Mouse (Mus musculus) spleen, postnatal 10 days (tissue): ENCODE results near the gene Gm10309.
"Not testable (repeated sequence)": the region's sequence is repeated elsewhere in the genome, so short reads cannot be mapped to it uniquely, and the experiment has no call there.

Experiments used
- DNase-seq, 2 experiments: peaks; one replicate each; pipeline ENCODE4 v3.0.0; 2021 to 2022; ENCODE audit warnings: low spot score in 2 of 2

Gene Gm10309

DNA sequence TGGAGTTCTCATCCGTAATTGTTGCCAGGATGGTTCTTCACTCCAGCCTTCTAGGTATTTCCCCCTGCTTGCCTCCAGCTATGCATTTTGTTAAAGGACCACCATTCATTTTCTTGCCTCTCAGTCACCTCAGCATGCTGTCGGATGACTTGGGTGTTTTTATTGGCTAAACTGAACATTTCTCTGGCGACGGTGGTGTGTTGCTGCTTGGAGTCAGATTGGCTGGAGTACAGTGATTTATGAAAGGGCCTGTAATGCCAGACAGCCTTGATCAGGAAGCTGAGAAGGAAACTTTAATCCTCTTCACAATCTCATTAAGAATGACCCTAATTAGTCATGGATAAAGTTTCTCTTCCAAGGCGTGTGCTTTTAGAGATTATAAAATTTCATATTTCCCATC, 4.8 kb upstream of the Gm10309 start:
- no peak for DNase-seq

DNA sequence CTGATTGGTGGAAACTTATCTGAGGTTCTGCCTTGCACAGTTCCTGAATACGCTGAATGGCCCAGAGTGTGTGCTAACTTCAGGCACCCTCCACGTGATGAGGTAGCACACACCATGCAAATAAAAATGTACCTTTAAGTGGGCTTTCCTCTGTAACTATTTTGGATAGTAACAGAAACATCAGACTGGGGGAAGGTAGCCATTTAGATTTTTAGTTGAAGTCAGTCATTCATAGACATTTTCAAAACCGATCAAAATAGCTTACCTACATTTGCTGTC, 3.1 kb upstream of the Gm10309 start:
- DNase-seq, result no peak

DNA sequence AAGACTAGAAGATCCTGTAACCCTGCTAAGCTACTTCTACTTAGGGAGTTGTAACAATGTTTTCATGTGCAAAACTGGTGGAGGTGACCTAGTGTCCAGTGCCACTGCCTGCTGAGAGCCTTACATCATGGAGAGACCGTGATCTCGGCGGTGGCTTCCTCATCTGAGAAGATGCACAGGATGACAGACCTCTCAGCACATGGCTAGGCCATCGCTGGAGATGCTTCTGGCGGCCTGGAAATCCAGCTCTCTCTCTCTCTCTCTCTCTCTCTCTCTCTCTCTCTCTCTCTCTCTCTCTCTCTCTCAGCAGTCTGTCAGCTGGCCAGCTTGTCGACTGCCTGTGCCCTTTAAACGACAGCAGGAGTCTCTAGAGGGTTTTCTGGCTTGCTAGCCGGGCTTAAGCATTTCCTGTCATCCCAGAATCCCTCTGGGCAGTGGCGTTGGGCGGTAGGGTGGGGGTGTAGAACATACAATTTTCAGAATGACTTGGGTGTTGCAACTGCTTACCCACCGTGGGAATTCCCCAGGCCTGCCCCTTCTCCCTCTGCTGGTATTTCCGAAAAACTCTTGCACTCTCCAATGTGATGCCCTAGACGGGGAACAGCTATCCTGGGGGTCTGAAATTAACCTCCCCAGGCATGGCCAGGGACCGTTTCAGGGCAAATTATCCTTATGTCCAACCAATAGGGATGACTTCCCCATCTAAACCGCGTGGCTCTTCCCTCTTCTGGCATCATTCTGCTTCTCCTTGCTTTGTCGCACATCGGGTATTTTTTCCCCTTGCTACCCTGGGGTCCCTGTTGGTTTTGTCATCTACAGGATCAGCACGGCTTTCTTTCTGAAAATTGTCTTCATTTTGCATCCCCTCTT, 2.5 kb upstream of the Gm10309 start:
- DNase-seq, result no peak

DNA sequence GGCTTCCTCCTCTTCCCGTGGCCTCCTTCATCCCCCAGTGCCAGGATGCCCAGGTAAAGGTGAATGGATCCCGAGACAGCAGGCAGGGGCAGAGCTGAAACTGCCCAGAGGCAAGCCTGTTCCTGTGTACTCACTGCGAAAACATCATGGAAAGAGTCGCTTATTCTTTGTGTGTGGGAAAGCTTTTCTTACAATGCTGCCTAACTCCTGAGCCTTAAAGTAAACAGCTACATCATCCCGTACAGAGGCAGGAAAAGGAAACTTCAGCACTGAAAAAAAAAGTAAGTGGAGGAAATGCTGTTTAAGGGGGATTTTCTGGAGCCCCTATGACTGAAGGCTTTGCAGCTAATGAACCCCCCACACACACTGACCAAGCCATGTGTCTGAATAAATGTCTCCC, 1.8 kb upstream of the Gm10309 start:
- no peak for DNase-seq

DNA sequence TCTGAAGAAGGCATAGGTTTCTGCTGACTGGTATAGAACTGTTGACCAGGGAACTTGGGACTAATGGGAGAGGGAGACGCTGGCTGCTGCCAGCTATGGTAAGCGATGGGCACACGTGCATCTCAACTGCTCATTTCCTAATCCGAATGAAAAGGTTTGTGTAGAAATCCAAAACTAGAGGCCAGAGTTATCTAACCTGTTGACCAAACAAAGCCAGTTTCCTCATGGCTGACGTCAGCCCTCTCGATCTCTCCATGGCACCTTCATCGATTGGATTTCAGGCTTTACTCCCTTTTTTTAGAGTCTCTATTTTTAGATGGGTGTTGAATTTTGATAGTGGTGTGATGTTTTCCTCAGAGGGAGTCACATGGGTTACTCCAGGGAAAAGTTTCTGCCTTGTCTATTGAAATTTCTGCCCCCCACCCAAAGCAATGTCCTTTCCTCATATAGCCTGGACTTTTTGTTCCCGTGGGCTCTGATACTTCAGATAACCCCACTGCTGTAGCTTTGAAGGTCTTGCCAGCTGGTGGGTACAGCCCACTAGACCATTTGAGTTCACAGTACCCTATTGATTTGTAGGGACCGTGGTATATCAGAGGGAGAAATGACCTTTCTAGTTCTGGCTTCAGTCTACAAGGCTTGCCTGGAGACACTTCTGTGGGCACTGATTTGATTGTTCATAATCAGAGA, 1.7 kb downstream of the Gm10309 start:
- DNase-seq, result no peak

DNA sequence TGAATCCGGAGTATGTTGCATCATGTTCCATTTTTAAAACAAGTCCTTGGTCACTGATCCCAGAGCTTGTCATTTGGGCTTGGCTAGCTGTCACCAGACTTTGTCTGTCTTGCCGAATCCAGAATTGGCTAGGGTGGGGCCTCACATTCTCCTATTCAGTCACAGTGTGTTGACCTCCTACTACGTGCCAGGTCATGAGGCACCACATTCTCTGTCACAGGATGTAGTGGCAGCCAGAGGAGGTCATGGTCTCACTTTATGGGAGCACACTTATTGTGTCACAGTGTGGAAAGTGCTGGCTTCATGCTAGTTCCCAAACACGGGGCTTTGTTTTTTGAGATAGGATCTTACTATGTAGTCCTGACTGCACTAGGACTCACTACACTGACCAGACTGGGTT, 3.6 kb downstream of the Gm10309 start:
- DNase-seq, result no peak

DNA sequence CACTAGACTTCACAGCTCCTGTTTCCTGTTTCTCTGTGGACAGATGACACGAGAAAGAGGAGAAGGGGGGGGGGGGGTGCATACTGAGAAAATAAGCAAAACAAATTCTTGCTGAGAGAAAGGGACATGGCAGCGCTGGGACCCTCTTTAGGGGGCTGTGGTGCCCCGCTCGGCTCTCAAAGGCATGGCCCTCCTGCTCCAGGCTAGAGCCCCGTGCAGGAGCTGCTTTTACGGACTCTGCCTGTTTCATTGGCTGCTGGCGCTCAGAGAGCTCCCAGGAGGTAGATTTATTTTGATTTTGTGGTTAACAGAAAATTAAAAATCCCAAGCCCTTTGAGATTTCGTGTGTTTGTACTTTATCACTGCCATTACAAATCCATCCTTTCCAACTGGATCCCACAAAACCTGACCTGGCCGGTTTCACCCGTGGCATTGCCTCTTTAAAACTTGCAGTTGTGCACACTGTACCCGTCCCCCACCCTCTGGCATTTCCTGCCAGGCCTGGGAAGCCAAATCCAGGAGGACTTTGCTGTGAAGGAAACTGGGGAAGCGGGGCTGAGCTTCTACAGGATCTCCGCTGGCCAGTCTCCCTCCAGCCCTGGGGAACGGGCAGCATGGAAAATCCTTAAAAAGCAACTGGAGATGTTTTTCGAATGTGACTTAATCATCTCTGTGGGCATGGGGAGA, 5.5 kb downstream of the Gm10309 start:
- no peak for DNase-seq

DNA sequence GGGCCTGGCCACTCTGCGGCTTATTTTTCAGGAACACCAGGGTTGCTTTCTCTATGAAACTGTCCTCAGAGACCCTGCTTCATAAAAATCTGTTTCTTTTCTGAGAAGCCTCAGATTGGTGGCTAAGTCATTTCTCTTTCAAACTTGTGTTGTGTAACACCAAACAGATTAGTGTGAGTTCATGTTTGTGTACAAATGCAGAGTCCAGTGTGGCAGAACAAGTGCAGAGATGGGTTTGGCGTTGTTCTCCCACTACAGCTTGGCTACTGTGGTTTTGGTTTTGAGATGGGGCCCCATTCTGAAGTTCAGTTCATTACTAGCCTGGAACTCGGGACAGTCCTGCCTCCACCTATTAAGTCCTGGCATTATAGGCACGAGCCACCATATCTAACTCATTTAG, 7.7 kb downstream of the Gm10309 start:
- DNase-seq, result no peak

DNA sequence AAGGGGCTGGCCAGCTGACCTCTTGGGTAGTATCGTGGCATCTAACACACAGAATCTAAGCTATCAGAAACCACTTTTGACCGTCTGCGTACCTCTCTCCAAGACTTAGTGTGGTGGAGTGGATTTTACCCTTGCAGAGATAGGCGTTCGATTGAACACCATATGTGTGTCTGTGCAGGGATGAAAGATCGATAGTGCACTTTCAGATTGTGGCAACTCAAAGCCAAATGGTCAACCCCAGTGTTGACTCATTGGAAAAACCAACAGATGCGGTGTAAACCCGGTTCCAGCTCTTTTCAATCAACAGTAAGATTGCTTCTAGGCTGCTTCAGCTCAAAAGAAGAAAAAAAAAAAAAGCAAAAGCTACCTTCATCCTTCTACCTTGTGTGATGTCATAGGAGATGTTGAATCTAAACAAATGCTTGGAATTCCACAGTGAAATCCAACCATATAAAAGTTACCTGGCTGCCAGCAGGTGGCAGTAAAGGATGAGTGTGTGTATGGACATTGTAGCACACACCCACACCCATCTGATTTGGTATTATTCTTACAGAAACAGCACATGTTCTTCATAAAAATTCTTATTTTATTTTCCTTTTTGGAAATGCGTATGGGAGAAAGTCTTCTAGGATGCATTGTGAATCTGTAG, 8.8 kb downstream of the Gm10309 start:
- DNase-seq, result peak in 1 of 2 experiments; percentile 31

DNA sequence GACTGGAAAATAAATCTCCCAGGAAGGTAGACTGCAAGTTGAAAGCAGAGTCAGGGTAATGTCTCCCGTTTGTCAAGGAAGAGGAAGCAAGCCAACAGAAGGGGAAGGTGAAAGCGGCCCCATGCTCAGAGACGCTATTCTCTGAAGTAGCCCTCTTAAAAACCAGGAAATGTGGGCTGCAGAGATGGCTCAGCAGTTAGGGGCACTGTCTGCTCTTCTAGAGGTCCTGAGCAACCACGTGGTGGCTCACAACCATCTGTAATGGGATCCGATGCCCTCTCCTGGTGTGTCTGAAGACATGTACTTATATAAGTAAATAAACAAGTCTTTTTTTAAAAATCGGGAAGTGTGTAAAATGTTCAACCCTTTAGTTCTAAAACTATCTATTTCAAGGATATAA, 10.1 kb downstream of the Gm10309 start:
- no peak for DNase-seq

DNA sequence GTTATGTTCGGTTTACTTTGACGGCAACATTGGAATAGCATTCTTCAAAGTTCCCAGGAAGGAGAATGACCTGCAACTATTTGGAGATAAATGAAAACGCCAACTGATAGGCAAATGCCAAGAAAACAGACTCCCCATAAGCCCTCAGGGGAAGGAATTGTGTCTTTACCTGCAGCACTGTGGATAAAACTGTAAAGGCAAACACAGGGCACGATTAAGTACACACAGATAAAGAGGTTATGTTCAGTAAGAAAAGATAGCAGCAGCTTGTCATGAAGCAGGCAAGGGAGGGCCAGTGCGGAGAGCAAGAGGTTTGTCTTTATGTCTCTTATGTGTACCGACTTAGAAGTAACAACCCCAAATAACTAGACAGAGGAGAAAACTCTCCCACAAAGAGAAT, 10.5 kb downstream of the Gm10309 start:
- DNase-seq, result no peak

DNA sequence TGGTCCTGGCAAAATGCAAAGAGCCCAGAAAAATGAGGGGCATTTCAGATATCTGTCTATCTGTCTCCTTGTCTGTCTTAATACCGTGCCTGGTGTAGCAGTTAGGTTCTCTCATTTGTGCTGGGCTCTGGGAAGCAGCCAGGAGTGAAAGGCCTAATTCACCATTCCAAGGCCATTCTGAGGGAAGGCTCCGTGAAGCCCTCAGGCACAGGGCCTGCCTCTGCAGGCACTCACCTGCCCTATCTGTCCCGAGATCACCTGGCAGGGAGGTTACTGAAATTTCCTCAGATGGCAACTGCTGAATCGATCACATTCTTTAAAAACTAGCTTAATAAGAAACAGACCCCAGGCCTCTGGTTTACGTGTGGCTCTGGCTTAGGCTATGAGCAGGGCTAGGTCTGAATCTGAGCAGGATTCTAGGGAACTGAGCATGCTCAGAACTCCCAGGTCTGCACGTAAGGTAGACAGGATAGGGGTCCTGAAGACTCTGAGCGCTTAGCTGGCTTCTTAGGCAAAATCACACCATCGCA, 11.1 kb downstream of the Gm10309 start:
- DNase-seq, result no peak

DNA sequence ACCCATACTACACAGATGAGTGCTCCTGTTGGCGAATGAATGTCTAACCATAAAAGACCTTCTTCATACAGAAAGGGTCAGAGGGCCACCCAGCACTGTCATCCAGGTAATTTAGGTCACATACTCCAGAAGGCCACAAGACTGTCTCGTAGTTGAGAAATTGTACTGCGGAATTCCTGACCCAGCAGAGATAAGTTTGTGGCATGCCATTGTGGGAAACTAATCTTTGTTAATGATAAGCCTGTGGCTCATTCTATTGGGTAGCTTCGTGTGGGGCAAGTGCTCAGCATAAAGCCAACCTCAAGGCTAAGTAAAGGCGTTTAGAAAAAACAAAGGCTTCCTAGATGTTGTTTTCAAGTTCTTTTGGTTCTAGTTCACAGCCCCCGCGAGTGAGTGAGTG, 12.7 kb downstream of the Gm10309 start:
- no peak for DNase-seq

DNA sequence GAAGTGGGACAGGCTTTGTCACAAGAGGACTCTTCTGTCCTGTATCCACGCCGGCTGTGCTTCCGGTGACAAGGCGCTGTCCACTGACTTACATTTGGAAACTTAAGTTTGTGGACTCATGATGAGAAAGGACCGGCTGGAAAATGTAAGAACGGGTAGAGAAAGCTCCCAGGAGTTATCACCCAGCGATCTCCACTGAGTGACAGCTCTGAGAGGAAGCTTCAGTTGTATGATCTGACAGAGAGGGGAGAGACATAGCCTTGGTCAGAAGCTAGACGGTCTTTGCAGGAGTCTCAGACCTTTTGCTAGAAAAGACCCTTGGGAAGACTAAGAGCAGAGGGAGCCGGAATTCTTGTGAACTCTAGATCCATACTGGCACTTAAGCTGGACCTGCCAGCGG, 15.2 kb downstream of the Gm10309 start:
- DNase-seq, result no peak

DNA sequence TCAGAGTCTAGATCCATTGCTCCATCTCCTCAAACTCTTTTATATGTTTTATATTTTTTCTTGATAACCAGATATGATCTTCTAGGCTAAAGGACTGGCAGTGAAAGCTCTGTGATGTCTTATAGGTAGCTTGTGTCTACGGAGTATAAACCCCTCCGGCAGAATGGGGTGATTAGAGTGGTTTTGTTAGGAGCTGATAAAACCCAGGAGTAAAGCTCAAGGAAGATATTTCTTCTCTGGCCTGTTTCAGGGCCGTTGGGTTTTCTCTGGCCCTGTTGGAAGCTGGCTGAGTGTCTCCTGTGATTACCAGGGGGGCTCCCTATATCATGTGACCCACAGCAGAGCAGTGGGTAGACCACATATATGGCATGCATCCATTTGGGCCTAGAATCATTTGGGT, 17.6 kb downstream of the Gm10309 start:
- no peak for DNase-seq

DNA sequence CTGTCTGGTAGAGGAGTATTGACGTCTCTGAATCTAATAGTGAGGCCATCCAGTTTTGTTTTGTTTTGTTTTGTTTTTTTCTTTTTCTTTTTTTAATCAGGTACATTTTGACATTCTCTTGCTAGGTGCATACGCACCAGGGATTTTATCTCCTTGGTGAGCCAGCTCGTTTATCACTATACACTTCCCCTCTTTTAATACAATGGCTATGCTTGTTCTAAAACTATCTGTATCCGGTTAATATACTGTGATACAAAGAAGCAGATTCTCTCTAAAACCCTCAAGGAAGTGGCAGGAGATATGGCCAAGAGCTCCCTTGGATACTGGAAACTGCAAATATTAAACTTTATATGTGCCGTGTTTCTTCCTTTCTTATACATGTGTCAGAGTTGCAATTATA, 18.4 kb downstream of the Gm10309 start:
- DNase-seq, result no peak

DNA sequence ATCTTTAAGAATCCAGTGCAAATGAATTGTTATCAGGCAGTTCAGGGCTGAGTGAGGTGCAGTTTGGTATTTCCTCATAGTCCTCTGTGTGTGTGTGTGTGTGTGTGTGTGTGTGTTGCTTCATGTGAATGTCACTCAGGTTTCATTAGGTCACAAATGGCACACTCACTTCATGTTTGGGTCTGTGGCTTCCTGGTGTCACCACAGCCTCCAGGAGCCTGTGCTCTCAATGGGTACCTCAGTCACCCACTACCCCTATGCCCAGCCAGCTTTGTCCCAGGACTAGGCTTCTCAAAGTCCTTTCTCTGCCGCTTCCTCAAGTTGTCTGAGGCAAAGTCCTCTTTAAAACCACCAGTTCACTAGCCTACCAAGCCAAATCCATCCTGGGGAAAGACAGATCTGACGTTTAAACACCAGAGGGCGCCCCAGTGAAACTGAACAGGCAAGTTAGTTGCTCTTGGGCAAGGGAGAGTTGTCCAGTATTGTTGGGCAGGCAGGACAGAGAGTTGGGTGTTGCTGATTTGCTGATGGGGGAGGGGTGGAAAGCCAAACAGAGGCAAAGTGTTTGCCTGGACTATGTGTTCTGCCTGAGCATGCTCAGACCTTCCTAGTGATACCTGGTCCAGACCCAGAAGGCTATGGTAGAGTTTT, 20.8 kb downstream of the Gm10309 start:
- peak; percentile 39 to 76 for DNase-seq

DNA sequence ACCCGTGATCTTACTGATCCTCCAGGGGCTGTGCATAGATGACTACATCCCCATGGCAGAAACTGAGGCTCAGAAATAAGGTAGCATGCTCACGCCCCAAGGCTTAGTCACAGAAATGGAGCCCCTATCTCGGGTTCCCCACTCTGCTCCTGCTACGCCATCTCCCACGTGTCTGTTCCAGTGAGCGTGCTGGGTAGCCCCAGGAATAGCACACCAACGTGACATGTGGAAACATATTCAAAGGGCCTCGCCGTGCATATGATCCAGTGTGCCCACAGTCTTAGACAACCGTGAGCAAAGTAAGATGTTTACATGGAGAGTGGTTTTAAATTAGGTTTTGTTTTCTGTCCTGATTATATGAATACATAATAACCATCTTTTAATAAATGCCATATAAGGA, 22.4 kb downstream of the Gm10309 start:
- DNase-seq, result no peak

DNA sequence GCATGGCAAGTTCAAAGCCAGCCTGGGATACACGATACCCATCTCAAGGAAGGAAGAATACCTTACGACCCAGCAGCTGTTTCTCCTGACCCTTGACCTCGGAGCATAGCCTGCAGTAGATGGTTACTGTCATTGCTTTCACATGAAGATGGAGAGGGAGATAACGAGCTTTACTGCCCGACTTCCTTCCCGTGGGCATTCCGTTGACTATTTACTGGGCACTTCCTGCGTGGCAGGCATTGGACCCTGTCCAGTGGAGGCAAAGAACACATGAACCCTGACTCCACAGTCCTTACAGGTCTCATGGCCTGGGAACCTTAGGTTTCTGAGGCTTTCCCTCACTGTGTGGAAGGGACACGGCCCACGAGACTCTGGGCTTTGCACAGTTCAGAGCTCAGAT, 25.6 kb downstream of the Gm10309 start:
- DNase-seq, result no peak

DNA sequence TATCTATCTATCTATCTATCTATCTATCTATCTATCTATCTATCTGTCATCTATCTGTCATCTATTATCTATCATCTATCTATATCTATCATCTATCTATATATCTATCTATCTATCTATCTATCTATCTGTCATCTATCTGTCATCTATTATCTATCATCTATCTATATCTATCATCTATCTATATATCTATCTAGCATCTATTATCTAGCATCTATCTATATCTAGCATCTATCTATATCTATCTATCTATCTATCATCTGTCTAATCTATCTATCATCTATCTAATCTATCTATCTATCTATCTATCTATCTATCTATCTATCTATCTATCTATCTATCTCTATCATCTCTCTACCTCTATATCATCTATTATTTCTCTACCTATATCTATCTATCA, 27.6 kb downstream of the Gm10309 start:
- DNase-seq, result not testable (repeated sequence)

DNA sequence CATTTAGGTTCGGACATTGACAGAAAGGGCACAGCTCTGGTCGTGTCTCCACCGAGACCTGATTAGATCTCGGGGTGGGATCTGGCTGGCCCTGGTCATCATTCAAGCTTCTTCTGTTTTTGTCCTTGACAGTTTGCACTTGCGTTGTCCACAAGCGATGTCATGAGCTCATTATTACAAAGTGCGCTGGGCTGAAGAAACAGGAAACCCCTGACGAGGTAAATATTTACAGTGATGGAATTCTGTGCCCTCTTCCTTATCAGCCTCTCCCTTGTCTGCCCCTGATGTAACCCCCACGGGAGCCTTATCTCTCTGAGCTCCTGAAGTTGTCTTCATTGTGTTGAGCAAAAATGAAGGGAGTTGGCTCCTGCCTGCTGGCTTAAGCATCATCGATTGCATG, 28.4 kb downstream of the Gm10309 start:
- no peak for DNase-seq

DNA sequence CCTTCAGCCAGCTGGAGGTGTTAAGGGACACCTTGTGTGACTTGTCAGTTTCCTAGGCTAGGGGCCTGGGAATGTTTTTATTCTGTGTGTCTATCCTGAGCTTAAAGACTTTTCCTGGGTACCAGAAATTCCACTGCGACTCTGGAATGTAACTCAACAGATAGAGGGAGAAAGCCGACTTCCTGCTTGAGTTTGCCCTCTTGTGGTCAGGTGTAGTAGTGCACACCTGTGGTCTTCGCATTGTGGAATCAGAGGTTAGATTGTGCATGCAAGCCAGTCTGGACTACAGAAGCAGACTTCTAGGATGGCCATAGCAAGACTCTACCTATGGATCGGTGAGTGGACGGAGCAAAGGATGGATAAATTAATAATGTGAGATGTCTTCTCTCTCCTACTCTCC, 33.3 kb downstream of the Gm10309 start:
- peak; percentile 36 to 63 for DNase-seq
